ENCODE assay signal across 9 mouse cellular contexts in the genomic region with DNA sequence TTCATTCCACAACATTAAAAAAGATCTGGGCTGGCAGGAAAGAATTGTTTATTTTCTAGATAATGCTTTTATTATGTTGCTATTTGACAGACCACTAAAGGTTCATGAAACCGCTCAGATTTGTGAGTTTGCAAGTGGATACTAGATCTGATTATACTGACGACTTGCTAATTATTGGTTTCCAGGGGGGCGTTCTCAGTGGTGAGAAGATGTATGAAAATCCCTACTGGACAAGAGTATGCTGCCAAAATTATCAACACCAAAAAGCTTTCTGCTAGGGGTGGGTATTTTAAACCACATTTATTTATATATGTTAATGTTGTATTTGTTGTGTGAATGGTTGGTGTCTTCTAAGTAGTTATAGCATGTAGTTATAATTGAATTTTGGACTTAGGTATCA. TPM values are rescaled to one million over a fixed set of nuclear protein-coding genes. Genes with fewer than 3 reads are reported as not detected.
DNase-seq lines count a peak whose midpoint lies in the region; ATAC-seq and TF ChIP-seq lines count a peak whose summit lies in the region.
"Had no signal": no experiment of that assay in that cellular context is flagged by ENCODE, and none has a peak within 500 bp of the region (broad histone marks: within the 10 kb centered on the region; RNA-seq: fewer than 3 reads in every experiment).

No protein-coding gene starts in this region.

- H3K27me3 ChIP-seq in heart, embryonic 14.5 days (ENCODE audit: control insufficient read depth, insufficient read depth, low read length), result no peaks in the 10 kb centered on the region
- no peaks in the 10 kb centered on the region; the same call in 1 of the 2 replicates for H3K27me3 ChIP-seq in hindbrain, embryonic 10.5 days (ENCODE audit: insufficient read depth, poor library complexity, severe bottlenecking)
- H3K27me3 ChIP-seq in midbrain, embryonic 12.5 days, result no peaks in the 10 kb centered on the region

- H3K27ac ChIP-seq in heart, embryonic 14.5 days (replicated peaks in 1 of 2; ENCODE audit: control insufficient read depth in 1 of 2, insufficient read depth in 1 of 2, low read depth in 2 of 2, low read length in 2 of 2), result no peak overlapping the region
- H3K27ac ChIP-seq in cortical plate, adult 2 months (ENCODE audit: insufficient read depth, low read length), result no peak overlapping the region
- no peak overlapping the region for H3K27ac ChIP-seq in hindbrain, embryonic 10.5 days
- H3K27ac ChIP-seq in midbrain, embryonic 12.5 days (replicated peaks), result no peak overlapping the region
- H3K27ac ChIP-seq: liver, embryonic 13.5 days had no signal

- H3K4me3 ChIP-seq in heart, embryonic 14.5 days (ENCODE audit: control insufficient read depth in 1 of 2, insufficient read depth in 1 of 2, low read depth in 1 of 2, low read length in 2 of 2), result peak overlapping the region in 1 of 2 experiments; percentile 82; a peak in 2 of 4 replicates
- peak overlapping the region; percentile 82; the same call in 1 of the 2 replicates for H3K4me3 ChIP-seq in cortical plate, adult 2 months (ENCODE audit: insufficient read depth, low read length)
- peak overlapping the region; percentile 78; the same call in 1 of the 2 replicates for H3K4me3 ChIP-seq in hindbrain, embryonic 10.5 days
- no peak overlapping the region for H3K4me3 ChIP-seq in midbrain, embryonic 12.5 days

- peak overlapping the region; percentile 98 for H3K9ac ChIP-seq in heart, embryonic 14.5 days (ENCODE audit: low read length)
- no peak overlapping the region for H3K9ac ChIP-seq in midbrain, embryonic 12.5 days (replicated peaks)
- H3K9ac ChIP-seq: liver, embryonic 13.5 days had no signal

- WGBS in heart, embryonic 14.5 days, result 22% methylated on average over 3 of the region's 3 CpGs
- 62% methylated on average over 3 of the region's 3 CpGs for WGBS in hindbrain, embryonic 10.5 days
- WGBS in midbrain, embryonic 12.5 days, result 56% methylated on average over 3 of the region's 3 CpGs

- no peak for DNase-seq in heart, adult 9 months (ENCODE audit: low spot score in 2 of 2)
- no peak for DNase-seq in hindbrain, embryonic 10.5 days (ENCODE audit: low spot score)
- DNase-seq in layer of hippocampus, postnatal 10 days (ENCODE audit: low spot score in 2 of 2), result no peak
- DNase-seq in testis, postnatal 14 days (ENCODE audit: low spot score), result no peak
- DNase-seq: liver, embryonic 13.5 days had no signal

- no peak for TF ChIP-seq CTCF in cortical plate, adult 2 months (IDR thresholded peaks at IDR 0.05; ENCODE audit: extremely low read depth, insufficient read depth, low read length)

- H3K4me2 ChIP-seq in heart, embryonic 14.5 days (ENCODE audit: low read length), result peak overlapping the region; percentile 97
- H3K4me2 ChIP-seq in midbrain, embryonic 12.5 days (replicated peaks), result peak overlapping the region; percentile 92

- ATAC-seq in heart, embryonic 14.5 days (ENCODE audit: insufficient number of reproducible peaks, insufficient read depth, low FRiP score, low read depth), result no peak
- ATAC-seq in midbrain, embryonic 12.5 days (ENCODE audit: low FRiP score, low read depth), result no peak
- ATAC-seq in monocyte, adult 5-6 weeks (replicated peaks; ENCODE audit: insufficient number of reproducible peaks, low FRiP score, low TSS enrichment, poor library complexity, severe bottlenecking), result no peak

- TF ChIP-seq POLR2A in cortical plate, adult 2 months (IDR thresholded peaks at IDR 0.05; ENCODE audit: extremely low read depth, insufficient read depth, low read length), result no peak

- peaks cover 22% of the 10 kb centered on the region for H3K36me3 ChIP-seq in heart, embryonic 14.5 days (ENCODE audit: control insufficient read depth, insufficient read depth, low read length)
- 0 out of 2 replicates have a peak, but pooled peaks cover 4% of the 10 kb centered on the region for H3K36me3 ChIP-seq in hindbrain, embryonic 10.5 days
- H3K36me3 ChIP-seq in midbrain, embryonic 12.5 days, result no peaks in the 10 kb centered on the region
- H3K36me3 ChIP-seq: liver, embryonic 13.5 days had no signal

- H3K4me1 ChIP-seq in heart, embryonic 14.5 days (ENCODE audit: control insufficient read depth in 2 of 2, insufficient read depth in 2 of 2, low read length in 2 of 2), result peaks cover 3 to 29% of the 10 kb centered on the region in 2 experiments; a peak in 3 of 4 replicates
- H3K4me1 ChIP-seq in cortical plate, adult 2 months (ENCODE audit: control insufficient read depth, insufficient read depth, low read length), result no peaks in the 10 kb centered on the region
- H3K4me1 ChIP-seq in hindbrain, embryonic 10.5 days (replicated peaks), result peaks cover 16% of the 10 kb centered on the region
- H3K4me1 ChIP-seq in midbrain, embryonic 12.5 days, result peaks cover 5% of the 10 kb centered on the region; the same call in 1 of the 2 replicates

- 0 out of 2 replicates have a peak, but pooled peaks cover 3% of the 10 kb centered on the region for H3K9me3 ChIP-seq in heart, embryonic 14.5 days (ENCODE audit: control insufficient read depth, low read length)
- H3K9me3 ChIP-seq in hindbrain, embryonic 10.5 days, result no peaks in the 10 kb centered on the region
- 0 out of 2 replicates have a peak, but pooled peaks cover 4% of the 10 kb centered on the region for H3K9me3 ChIP-seq in midbrain, embryonic 12.5 days
- H3K9me3 ChIP-seq: liver, embryonic 13.5 days had no signal

RNA-seq across cellular contexts. Expression of gene Camk2d, which starts 2.8 kb away (rescaled TPM):
- 149 and 154 TPM in 2 replicates for polyA plus RNA-seq in heart, embryonic 14.5 days (2014; fragmentation: Nextera tagmentation; extraction: Ambion mirVana)
- 62.7 and 66.4 TPM in 2 replicates for polyA plus RNA-seq in cortical plate, adult 2 months (2012; rRNA removed)
- 11.4 and 11.9 TPM in 2 replicates for polyA plus RNA-seq in hindbrain, embryonic 10.5 days (2016; fragmentation: Nextera tagmentation; extraction: Ambion mirVana)
- 14.1 and 19.7 TPM in 2 replicates for polyA plus RNA-seq in midbrain, embryonic 12.5 days (2016; fragmentation: Nextera tagmentation; extraction: Ambion mirVana)
- total RNA-seq in monocyte, adult 5-6 weeks (2017), result 170 to 200 TPM (median 170 TPM) in 3 replicates
- 10 to 100 TPM; 67.3 to 73.7 TPM for total RNA-seq in layer of hippocampus, postnatal 10 days (2021)
